7 mouse cellular contexts compared by ENCODE assay signal in genomic region chr14:8002432-8003092, GRCm38 (mm10). TPM values are rescaled to one million over a fixed set of nuclear protein-coding genes. Genes with fewer than 3 reads are reported as not detected.
A peak's percentile ranks its signal among the peaks of the same experiment; 100 is the strongest.
DNase-seq lines count a peak whose midpoint lies in the region; ATAC-seq and TF ChIP-seq lines count a peak whose summit lies in the region.

Gene Abhd6, plus strand, starts transcription at chr14:8002902.

- peak within 1 kb of the TSS; percentile 60 for H3K4me3 ChIP-seq in embryonic facial prominence, embryonic 11.5 days (ENCODE audit: low read depth, low read length)
- peak within 1 kb of the TSS; percentile 88 for H3K4me3 ChIP-seq in heart, adult 2 months
- peak within 1 kb of the TSS; percentile 75 for H3K4me3 ChIP-seq in kidney, adult 2 months (ENCODE audit: insufficient read depth, low read depth, low read length)
- peak within 1 kb of the TSS; percentile 47 for H3K4me3 ChIP-seq in limb, embryonic 11.5 days (ENCODE audit: low read depth, low read length)
- H3K4me3 ChIP-seq in midbrain, embryonic 13.5 days (replicated peaks), result peak within 1 kb of the TSS; percentile 65

- intact Hi-C loops in heart, adult 2 months (cut with DNase I), result no loop called here

- H3K36me3 ChIP-seq in embryonic facial prominence, embryonic 11.5 days (replicated peaks; ENCODE audit: control insufficient read depth, insufficient read depth, low read depth, low read length), result no peaks in the 10 kb centered on the region
- H3K36me3 ChIP-seq in heart, adult 2 months (ENCODE audit: control insufficient read depth, insufficient read depth, low read length), result no peaks in the 10 kb centered on the region
- H3K36me3 ChIP-seq in kidney, adult 2 months (ENCODE audit: control insufficient read depth, insufficient read depth, low read length), result no peaks in the 10 kb centered on the region
- H3K36me3 ChIP-seq in limb, embryonic 11.5 days (ENCODE audit: control insufficient read depth, insufficient read depth, low read length), result no peaks in the 10 kb centered on the region
- no peaks in the 10 kb centered on the region for H3K36me3 ChIP-seq in midbrain, embryonic 13.5 days

- no peak for TF ChIP-seq CTCF in heart, adult 2 months (IDR thresholded peaks at IDR 0.05)
- no peak for TF ChIP-seq CTCF in kidney, adult 2 months (conservative IDR thresholded peaks at IDR 0.05; ENCODE audit: insufficient read depth, insufficient read length, low read depth, low read length)

- TF ChIP-seq EP300 in heart, adult 2 months (IDR thresholded peaks at IDR 0.05; ENCODE audit: insufficient read depth, low read depth, low read length), result no peak

- 2% methylated on average over 38 of the region's 38 CpGs for WGBS in embryonic facial prominence, embryonic 11.5 days
- 1% methylated on average over 38 of the region's 38 CpGs for WGBS in heart, adult 2 months
- WGBS in kidney, adult 2 months, result 1% methylated on average over 38 of the region's 38 CpGs
- WGBS in limb, embryonic 11.5 days, result 1% methylated on average over 37 of the region's 38 CpGs
- whole genome bisulfite sequencing in midbrain, embryonic 13.5 days, result 2% methylated on average over 38 of the region's 38 CpGs

- H3K9ac ChIP-seq in embryonic facial prominence, embryonic 11.5 days (replicated peaks; ENCODE audit: low read length), result peak within 1 kb of the TSS; percentile 66
- H3K9ac ChIP-seq in heart, adult 2 months (ENCODE audit: low read depth, low read length), result peak within 1 kb of the TSS; percentile 75
- H3K9ac ChIP-seq in limb, embryonic 11.5 days (ENCODE audit: low read length), result peak within 1 kb of the TSS; percentile 41
- H3K9ac ChIP-seq in midbrain, embryonic 13.5 days (replicated peaks), result peak within 1 kb of the TSS; percentile 76

- H3K9me3 ChIP-seq in embryonic facial prominence, embryonic 11.5 days (replicated peaks; ENCODE audit: control insufficient read depth, low read length), result no peaks in the 10 kb centered on the region
- H3K9me3 ChIP-seq in limb, embryonic 11.5 days (ENCODE audit: control insufficient read depth, low read length), result no peaks in the 10 kb centered on the region
- H3K9me3 ChIP-seq in midbrain, embryonic 13.5 days, result no peaks in the 10 kb centered on the region

- peak; percentile 76 for TF ChIP-seq POLR2A in heart, adult 2 months (IDR thresholded peaks at IDR 0.05; ENCODE audit: insufficient read depth, low read depth, low read length)
- peak; percentile 68 for TF ChIP-seq POLR2A in kidney, adult 2 months (IDR thresholded peaks at IDR 0.05; ENCODE audit: low read depth, low read length)

- DNase-seq in adrenal gland, postnatal 14 days, result peak; percentile 94
- DNase-seq in embryonic facial prominence, embryonic 11.5 days (ENCODE audit: low spot score), result peak; percentile 92
- peak; percentile 88 for DNase-seq in heart, adult 2 months
- DNase-seq in kidney, adult 2 months, result peak; percentile 90
- peak; percentile 95 for DNase-seq in limb, embryonic 11.5 days (ENCODE audit: low spot score)
- DNase-seq in spleen, adult 12 weeks (ENCODE audit: low spot score), result peak; percentile 44

- no peaks in the 10 kb centered on the region for H3K4me1 ChIP-seq in embryonic facial prominence, embryonic 11.5 days (ENCODE audit: control insufficient read depth, insufficient read depth, low read length)
- H3K4me1 ChIP-seq in heart, adult 2 months (ENCODE audit: control insufficient read depth, insufficient read depth, low read length), result peaks cover 1% of the 10 kb centered on the region; the same call in 1 of the 2 replicates
- peaks cover 4% of the 10 kb centered on the region; the same call in 1 of the 2 replicates for H3K4me1 ChIP-seq in kidney, adult 2 months (ENCODE audit: control insufficient read depth, insufficient read depth, low read length)
- peaks cover 4% of the 10 kb centered on the region; the same call in 1 of the 2 replicates for H3K4me1 ChIP-seq in limb, embryonic 11.5 days (ENCODE audit: control insufficient read depth, insufficient read depth, low read length)
- peaks cover 17% of the 10 kb centered on the region for H3K4me1 ChIP-seq in midbrain, embryonic 13.5 days (replicated peaks)

- peak within 1 kb of the TSS; percentile 81 for H3K4me2 ChIP-seq in embryonic facial prominence, embryonic 11.5 days (ENCODE audit: low read depth, low read length)
- peak within 1 kb of the TSS; percentile 62 for H3K4me2 ChIP-seq in limb, embryonic 11.5 days (ENCODE audit: low read depth, severe bottlenecking)
- H3K4me2 ChIP-seq in midbrain, embryonic 13.5 days (replicated peaks), result peak within 1 kb of the TSS; percentile 80

- peak; percentile 81 for ATAC-seq in embryonic facial prominence, embryonic 11.5 days (replicated peaks; ENCODE audit: insufficient number of reproducible peaks, low FRiP score, low TSS enrichment, low read depth)
- ATAC-seq in limb, embryonic 11.5 days (ENCODE audit: insufficient number of reproducible peaks, low FRiP score, low TSS enrichment, low read depth), result peak; percentile 78
- ATAC-seq in midbrain, embryonic 13.5 days, result peak; percentile 94

- no peaks in the 10 kb centered on the region for H3K79me2 ChIP-seq in heart, adult 2 months (replicated peaks; ENCODE audit: control insufficient read depth, insufficient read depth, low read length)

- no peak within 1 kb of the TSS for H3K27ac ChIP-seq in embryonic facial prominence, embryonic 11.5 days (replicated peaks; ENCODE audit: low read depth, low read length)
- H3K27ac ChIP-seq in heart, adult 2 months, result peak within 1 kb of the TSS; percentile 73
- H3K27ac ChIP-seq in kidney, adult 2 months (ENCODE audit: insufficient read depth, low read depth, low read length), result peak within 1 kb of the TSS; percentile 14; the same call in 1 of the 2 replicates
- H3K27ac ChIP-seq in limb, embryonic 11.5 days (replicated peaks; ENCODE audit: low read depth, low read length), result 0 out of 2 replicates have a peak within 1 kb of the TSS, but pooled peaks have one; percentile 25
- H3K27ac ChIP-seq in midbrain, embryonic 13.5 days, result peak within 1 kb of the TSS; percentile 81

- H3K27me3 ChIP-seq in embryonic facial prominence, embryonic 11.5 days (ENCODE audit: control insufficient read depth, insufficient read depth, low read length), result peaks cover 12% of the 10 kb centered on the region
- H3K27me3 ChIP-seq in heart, adult 2 months (ENCODE audit: control insufficient read depth, insufficient read depth, low read length), result peaks cover 2% of the 10 kb centered on the region; the same call in 1 of the 2 replicates
- H3K27me3 ChIP-seq in kidney, adult 2 months (replicated peaks; ENCODE audit: control insufficient read depth, insufficient read depth, low read length), result no peaks in the 10 kb centered on the region
- H3K27me3 ChIP-seq in limb, embryonic 11.5 days (ENCODE audit: control insufficient read depth, insufficient read depth, low read length), result peaks cover 14% of the 10 kb centered on the region
- H3K27me3 ChIP-seq in midbrain, embryonic 13.5 days, result peaks cover 48% of the 10 kb centered on the region

RNA-seq across cellular contexts. Expression of gene Abhd6, which starts in this region (rescaled TPM):
- 41.8 and 45.9 TPM in 2 replicates for total RNA-seq in adrenal gland, postnatal 14 days (2021)
- polyA plus RNA-seq in embryonic facial prominence, embryonic 11.5 days (2014; fragmentation: Nextera tagmentation; extraction: Ambion mirVana), result 21.0 and 22.5 TPM in 2 replicates
- total RNA-seq in heart, adult 2 months (2021), result 10 to 100 TPM in 1 of 2 experiments, 1 to 10 TPM in 1; 8.9 to 13.7 TPM
- polyA plus RNA-seq in heart, adult 2 months (2012; rRNA removed), result 12.4 and 15.3 TPM in 2 replicates
- 37.4 and 38.9 TPM in 2 replicates for polyA plus RNA-seq in kidney, adult 2 months (2012; rRNA removed)
- polyA plus RNA-seq in limb, embryonic 11.5 days (2014; fragmentation: Nextera tagmentation; extraction: Ambion mirVana), result 22.8 and 23.8 TPM in 2 replicates
- polyA plus RNA-seq in midbrain, embryonic 13.5 days (2015; fragmentation: Nextera tagmentation; extraction: Ambion mirVana), result 25.9 and 28.4 TPM in 2 replicates

Comparison
In these comparisons a context has a peak if more than half of its experiments do, and no peak if none do; other contexts are left out.
1. DNase-seq: peak in every context shown above with its lines; median percentile 95 in limb, embryonic 11.5 days; 94 in adrenal gland, postnatal 14 days; 92 in embryonic facial prominence, embryonic 11.5 days; 90 in kidney, adult 2 months; 88 in heart, adult 2 months; 44 in spleen, adult 12 weeks.